Mouse (Mus musculus) gastrocnemius, postnatal 14 days (tissue): ENCODE measurements around the gene Sema5b. TPM values are rescaled to one million over a fixed set of nuclear protein-coding genes. Genes with fewer than 3 reads are reported as not detected.
"Not testable (repeated sequence)": the region's sequence is repeated elsewhere in the genome, so short reads cannot be mapped to it uniquely, and the experiment has no call there.

Experiments used
- DNase-seq: peaks from one replicate; pipeline ENCODE4 v3.0.0; 2021; ENCODE audit warnings: mixed read lengths
- intact Hi-C: fragments of 180-260 bp; cut with DNase I; formaldehyde crosslinking; loops from one replicate; pipeline ENCODE4 v1.15.1; 2025; ENCODE audit warnings: low total_unique reads
- total RNA-seq, 2 experiments: library from RNA; stranded (reverse); gene quantifications; 2 replicates each; pipeline ENCODE4 v1.2.3; 2021

Sema5b gene
- total RNA-seq, 2 experiments from 2014 or later: 1.1 to 2.1 TPM

DNA sequence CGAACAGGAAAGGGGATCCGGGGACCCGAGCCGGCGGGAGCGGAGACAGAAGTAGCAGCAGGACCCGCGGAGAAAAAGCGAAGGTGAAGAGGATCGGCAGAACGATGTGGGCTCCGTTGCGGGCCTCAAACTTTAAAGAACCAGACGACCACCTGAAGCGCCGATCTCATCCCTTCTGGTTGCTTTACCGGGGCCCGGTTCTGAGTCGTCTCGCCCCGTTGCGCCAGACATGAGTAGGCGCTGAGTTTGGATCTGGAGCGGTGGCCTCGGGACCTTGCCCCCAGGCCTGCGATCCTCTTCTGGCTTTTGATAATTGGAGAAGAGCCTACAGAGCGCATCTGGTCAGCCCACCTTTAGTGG is 1.5 kb downstream of the Sema5b start:
- intact Hi-C loops: no loop called here
- DNase-seq: no peak

DNA sequence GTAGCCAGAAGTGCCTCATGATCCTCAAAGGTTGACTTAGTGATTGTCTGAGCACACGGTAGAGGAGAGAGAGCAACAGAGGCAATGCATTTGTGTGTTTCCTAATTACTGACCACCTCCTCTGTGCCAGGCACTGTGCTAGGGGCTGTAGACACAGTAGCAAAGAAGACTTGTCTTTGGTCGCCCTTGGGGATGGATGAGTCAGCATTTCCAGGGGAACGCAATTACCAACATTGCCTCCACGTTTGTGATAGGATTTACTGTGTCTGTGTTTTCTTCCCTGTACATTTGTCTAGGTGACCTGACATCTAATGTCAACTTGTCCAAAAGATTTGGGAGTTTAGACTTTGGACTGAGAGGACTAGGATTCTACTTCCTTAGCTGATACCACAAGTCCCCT is 4.8 kb downstream of the Sema5b start:
- DNase-seq: no peak
- intact Hi-C loops: no loop called here

DNA sequence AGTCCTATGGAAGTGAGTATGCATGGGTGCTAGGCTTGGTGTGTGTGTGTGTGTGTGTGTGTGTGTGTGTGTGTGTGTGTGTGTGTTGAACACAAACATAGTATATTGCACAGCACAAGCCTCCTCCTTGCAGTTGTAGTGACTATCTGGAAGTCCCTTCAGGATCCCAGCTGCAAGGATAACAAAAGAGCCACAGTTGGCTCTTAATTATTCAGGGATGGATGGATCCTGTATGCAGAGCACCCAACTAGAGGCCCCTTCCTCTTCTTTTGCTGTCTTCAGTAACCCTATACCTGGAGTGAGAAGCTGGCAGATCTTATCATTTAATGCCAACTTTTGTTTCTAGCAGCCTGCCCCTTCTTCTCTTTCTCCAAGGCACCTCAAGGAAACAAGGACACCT is 7.0 kb downstream of the Sema5b start:
- intact Hi-C loops: no loop called here
- DNase-seq: no peak

DNA sequence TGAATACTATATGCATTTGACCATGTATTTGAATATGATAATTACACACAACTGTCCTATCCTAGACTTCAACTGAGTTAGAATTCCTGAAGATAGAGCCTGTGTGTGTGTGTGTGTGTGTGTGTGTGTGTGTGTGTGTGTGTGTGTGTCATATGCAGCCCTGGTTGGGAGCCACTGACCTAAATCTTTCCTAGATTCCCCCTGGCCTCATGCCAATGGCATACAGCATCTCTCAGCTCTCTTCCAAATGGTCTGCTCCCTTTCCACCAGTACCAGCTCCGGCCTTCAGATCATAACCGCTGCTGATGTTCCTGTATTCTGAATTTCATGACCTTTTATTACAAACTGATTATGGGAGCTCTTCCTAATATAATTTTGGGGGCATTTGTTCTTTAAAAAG is 8.4 kb downstream of the Sema5b start:
- intact Hi-C loops: no loop called here
- DNase-seq: no peak

DNA sequence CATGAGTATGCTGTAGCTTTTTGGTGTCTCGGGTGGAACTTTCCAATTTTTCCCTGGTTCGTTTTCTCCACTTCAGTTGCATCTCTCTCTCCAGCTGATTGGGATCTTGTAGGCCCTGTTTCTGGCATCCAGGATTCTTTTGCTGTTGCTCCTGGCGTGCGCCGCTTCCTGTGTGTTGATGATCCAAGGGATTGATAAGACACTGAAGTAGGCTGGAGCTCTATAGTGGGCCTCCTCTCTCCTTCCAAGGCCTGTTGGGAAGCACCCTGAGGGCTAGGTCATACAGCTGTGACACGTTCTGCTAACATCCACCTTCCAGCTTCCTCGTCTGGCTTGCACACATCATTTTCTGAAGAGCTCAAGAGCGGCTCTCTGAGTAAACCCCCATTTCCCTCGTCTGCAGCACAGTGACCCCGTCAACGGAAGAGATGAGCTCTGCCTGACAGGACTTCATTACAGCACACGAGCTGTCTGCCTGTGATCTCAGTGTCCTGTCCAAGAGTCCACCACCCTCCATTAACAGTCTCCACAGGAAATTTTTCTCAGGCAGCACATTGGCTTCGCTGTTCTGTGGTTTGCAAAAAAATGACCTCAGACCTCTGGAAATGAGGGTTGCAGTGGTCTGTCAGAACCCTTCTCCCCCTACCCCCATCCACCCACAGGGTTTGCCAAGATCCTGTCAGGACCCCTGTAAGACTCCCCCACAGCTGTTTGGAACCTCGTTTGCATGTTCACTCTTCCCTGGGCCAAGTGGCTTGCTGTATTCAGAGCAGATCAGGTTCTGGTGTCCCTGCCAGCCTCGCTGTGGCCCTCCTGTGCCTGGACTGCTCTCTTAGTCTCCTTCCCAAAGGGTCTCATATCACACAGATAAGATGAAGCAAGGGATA is 14.9 kb downstream of the Sema5b start:
- no peak for DNase-seq
- intact Hi-C loops: no loop called here

DNA sequence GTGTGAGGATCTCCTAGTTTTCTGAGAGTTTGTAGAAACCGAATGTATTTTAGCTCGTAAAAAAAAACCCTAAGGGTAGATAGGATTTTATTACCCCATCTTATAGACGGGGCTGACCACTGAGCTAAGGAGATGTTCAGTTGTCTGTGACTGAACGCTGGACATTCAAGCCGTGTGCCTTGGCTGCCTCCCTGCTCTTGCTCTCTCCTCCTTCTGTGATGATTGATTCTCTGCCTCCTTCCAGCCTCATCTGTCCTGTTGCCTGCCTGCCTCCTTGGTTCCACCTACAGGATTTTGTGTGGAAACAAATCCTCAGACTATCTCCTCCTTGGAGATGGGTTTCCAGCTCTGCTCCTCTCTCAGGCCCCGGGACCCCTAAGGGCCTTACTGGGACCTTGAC is 16.1 kb downstream of the Sema5b start:
- no peak for DNase-seq
- intact Hi-C loops: no loop called here

DNA sequence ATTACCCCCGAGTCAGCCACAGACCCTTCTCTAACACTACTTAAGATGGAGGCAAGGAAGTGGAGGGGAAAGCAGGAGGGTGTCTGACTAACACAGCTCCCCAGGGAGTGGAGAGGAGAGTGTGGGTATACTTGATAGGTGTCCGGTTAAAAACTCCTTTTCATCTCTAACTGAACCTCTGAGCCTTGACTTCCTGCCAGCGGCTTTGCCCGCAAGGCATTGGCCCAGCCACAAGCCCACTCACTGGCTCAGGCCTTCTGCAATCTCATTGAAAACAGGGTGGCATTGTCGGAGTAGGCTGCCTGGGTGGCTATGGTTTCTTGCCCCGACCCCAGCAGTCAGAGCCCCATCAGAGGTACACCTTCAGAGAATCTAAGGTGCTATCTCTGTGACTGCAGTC is 20.6 kb downstream of the Sema5b start:
- no peak for DNase-seq
- intact Hi-C loops: no loop called here

DNA sequence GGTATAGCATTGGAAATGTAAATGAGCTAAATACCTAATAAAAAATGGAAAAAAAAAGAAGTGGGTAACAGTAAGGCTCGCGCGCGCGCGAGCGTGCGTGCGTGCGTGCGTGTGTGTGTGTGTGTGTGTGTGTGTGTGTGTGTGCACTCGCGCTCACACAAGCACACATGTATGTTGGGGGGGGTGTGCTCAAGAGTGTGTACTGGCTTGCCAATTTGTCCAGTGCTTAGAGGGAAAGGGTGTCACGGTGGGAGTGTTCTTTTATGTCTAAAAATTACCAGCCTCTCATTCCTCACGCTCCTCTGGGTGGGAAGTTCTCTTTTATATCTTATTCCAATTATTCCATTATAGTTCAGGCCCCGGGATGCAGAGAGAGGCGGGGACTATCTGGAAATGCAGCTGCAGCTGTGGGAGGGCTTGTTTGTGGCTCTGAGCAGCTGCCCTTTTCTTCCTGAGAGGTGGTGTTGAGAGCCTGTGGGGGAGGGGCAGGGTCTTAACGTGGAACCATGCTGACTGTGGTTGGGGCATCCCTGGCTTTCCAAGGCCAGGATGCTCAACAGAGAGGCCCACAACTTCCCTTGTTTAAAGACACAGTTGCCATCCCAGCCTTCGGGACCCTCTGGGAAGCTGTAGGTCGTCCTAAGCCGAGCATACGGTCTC is 23.4 kb downstream of the Sema5b start:
- DNase-seq: no peak
- intact Hi-C loops: no loop called here

DNA sequence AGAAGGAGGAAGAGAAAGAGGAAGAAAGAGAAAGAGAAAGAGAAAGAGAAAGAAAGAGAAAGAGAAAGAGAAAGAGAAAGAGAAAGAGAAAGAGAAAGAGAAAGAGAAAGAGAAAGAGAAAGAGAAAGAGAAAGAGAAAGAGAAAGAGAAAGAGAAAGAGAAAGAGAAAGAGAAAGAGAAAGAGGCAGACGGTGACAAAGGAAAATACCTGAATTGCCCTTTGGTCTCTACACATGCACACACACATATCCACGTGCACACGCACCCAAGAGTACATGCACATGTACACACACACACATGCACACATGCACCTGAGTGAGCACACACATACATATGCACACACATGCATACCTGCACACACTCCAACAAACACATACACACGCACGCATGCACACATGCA is 24.7 kb downstream of the Sema5b start:
- intact Hi-C loops, DNase-seq: not testable (repeated sequence)

DNA sequence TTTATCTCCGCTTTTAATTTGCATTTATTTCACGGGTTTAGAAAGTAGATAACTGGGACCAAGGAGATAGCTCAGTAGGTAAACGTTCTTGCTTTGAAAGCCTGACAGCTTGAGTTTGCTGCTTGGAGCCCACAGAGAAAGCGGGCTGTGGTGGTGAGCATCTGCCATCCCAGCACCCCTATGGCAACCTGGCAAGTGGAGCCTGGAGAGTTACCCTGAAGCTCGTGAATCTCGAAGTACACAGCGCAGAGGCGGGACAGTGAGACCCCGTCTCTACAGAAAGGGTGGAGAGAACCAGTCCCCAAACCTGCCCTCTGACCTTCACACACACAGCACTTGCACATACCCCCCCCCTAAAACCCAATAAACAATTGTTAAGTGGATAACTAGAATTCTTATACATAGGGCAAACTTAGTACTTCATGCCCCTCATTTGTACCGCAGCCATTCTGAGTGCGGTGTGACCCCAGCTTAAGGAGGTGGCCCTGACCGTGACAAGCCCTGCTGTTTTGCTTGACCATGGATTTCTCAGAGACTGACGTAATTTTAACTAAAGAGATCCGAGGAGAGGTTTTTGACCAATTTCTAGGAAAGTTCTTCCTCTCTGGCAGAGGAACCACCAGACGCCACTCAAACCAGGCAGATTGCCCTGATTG is 27.4 kb downstream of the Sema5b start:
- no peak for DNase-seq
- intact Hi-C loops: no loop called here

DNA sequence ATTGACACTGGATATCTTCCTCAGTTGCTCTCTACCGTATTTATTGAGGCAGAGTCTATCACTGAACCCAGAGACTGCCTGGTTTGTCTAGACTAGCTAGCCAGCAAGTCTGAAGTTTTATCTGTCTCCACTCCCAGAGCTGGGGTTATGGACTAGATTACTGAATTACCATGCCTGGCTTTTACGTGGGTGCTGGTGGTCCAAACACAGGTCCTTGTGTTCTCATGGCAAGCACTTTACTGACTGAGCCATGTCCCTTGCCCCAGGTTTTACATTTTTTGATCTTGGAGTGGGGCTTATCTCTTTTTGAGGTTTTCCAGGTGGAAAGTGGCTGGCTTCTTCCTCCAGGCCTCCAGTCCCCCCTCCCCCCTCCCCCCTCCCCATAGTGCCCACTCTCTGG is 28.4 kb downstream of the Sema5b start:
- intact Hi-C loops: no loop called here
- no peak for DNase-seq

DNA sequence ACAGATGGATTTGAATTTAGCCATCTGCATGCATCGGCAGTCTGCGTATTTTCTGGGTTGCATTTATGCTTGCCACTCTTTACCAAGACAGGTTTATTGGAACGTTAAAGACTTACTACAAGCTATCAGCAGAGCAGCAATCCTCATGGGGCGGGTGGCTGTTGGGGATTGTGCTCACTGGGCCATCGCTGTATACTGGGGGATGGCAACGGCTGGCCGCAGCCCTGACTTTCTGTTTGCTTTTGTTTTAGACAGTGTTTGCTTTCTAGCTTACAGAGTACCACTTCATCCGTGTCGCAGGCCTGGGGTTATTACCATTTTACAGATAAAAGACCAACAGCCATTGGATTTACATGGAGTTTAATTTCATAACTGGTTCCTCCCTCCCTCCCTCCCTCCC is 28.8 kb downstream of the Sema5b start:
- intact Hi-C loops: no loop called here

DNA sequence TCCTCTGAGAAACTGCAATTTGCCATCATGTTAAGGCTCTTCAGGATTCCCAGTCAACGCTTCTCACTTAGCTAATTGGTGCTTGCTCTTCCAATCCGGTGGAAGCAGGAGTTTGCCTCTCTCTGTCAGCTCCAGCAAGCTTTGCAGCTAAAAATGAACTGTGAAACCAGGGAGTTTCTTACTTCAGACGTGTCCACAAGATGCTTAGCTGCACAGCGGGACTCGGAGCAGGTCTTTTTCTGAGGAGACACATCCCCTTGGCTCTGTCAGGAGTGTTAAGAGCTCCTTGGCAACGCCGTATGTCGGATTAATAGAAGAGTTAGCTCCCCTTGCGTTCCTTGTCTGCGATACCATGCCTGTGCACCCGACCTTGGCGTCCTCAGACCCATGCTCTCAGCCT is 29.7 kb downstream of the Sema5b start:
- intact Hi-C loops: no loop called here
- no peak for DNase-seq

More for the DNA sequence above, 28.8 kb downstream of the Sema5b start:
- no peak for DNase-seq

DNA sequence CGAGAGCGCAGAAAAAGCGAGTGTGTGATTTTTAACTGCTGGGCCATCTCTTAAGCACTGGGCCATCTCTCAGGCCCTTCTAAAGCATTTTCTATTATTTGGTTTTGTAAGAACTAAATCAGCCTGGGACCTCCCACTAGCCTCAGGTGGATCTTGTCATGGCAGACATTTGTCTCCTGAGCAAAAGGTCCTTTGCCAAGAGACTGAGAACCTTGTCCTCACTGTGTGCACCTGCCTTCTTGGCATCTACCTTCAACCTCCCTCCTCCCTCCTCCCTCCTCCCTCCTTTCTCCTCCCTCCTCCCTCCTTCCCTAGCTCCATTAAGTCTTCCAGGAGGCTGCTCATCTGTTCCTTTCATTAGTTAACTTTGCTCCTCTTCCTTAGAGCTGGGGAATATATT is 32.6 kb downstream of the Sema5b start:
- intact Hi-C loops: no loop called here

DNA sequence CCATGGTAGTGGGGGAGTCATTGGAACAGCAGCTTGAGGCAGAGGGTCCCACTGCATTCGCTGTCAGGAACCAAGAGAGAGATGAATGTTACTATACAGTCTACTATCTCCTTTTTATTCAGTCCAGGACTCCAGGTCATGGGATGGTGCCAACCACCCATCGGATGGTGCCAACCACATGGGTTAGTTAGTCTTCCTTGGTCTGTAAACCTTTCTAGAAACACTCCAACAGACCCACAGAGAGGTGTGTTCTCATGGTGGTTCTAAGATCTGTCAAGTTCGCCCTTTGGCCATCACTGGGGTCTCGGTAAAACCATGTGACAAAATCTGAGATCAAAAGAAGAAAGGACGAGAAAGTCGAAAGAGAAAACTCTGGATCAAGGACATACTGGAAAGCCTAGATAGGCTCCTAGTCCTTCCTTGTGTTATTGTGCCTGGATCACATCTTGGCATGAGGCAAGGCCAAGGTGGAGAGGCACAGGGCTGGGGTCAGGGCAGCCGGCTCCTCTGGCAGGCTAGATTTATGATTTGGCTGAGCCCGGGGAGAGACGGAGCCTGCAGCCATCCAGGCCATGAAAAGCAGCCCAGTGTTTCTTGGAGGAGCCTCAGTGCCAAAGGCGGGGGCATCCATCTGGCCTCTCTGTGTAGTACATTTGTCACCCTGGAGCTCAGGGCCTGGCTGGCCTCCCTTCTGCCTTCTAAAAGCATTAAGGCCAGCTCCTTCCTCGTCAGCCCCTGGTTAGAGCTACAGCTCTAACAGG is 36.4 kb downstream of the Sema5b start:
- intact Hi-C loops: no loop called here

More for the DNA sequence above, 32.6 kb downstream of the Sema5b start:
- no peak for DNase-seq

DNA sequence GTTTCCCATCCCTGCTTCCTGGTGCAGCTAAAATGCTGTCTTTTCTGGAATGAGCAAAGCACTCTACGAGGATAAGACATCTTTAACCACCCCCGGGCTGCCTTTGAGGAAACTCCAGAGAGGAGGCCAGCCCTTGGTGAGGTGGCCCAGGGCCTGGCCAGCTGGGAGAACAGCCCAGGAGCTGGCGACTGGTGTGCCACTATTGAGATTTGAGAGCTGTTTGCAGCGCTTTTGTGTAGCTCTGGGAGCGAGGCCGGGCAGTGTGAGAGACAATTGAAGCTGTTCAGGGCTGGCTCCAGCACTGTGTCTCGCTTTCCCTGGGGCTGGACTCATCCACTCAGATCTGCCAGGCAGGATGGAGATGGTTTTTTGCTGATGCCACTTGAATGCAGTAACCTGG is 40.4 kb downstream of the Sema5b start:
- DNase-seq: no peak
- intact Hi-C loops: no loop called here

More for the DNA sequence above, 36.4 kb downstream of the Sema5b start:
- DNase-seq: peak; percentile 64

DNA sequence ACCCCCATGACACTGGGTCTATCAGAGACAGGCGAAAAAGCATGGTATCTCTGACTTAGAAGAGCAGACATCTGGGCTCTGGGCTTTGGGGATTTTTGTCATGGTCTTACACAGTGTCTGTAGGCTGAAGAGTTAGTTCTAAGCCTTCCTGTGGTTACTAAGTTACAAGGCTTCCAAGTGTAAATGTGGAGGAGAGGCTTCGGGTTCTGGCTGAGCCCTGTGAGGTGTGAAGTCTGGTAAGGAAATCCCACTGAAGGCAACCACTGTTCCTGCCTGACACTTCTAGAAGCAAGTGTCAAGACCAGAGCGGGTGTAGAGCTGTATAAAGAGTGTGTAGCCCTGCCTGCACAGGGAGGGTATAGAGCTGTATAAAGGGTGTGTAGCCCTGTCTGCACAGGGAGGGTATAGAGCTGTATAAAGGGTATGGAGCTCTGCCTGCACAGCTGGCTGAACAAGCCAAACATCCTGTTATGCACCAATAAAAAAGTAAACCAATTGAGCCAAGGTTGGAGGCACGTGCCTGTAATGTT is 42.7 kb downstream of the Sema5b start:
- DNase-seq: no peak
- intact Hi-C loops: no loop called here

DNA sequence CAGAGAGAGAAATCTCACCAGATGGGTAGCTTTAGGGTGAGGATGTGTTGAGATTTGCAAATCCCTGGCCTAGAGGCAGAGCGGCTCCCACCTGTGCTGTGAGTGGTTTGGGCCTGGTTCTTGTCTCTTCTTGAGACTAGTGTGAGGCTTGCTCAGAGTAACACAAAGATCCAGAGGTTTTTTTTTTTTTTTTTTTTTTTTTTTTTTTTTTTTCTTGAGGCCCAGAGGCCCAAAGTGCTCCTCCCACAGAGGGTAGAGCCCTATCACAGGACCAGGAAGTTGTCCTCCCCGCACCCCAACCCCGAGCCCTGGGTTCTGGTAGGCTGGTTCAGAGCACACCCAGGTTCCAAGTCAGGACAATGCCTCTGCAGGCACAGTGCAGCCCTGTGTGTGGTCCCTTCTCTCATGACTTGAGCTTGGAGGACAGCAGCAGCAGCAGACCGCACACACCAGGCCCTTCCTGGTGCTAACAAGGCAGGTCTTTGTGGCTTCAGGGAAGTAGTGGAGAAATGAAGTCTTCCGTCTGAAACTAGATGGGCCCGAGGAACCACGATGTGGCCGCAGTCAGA is 44.3 kb downstream of the Sema5b start:
- no peak for DNase-seq
- intact Hi-C loops: no loop called here

DNA sequence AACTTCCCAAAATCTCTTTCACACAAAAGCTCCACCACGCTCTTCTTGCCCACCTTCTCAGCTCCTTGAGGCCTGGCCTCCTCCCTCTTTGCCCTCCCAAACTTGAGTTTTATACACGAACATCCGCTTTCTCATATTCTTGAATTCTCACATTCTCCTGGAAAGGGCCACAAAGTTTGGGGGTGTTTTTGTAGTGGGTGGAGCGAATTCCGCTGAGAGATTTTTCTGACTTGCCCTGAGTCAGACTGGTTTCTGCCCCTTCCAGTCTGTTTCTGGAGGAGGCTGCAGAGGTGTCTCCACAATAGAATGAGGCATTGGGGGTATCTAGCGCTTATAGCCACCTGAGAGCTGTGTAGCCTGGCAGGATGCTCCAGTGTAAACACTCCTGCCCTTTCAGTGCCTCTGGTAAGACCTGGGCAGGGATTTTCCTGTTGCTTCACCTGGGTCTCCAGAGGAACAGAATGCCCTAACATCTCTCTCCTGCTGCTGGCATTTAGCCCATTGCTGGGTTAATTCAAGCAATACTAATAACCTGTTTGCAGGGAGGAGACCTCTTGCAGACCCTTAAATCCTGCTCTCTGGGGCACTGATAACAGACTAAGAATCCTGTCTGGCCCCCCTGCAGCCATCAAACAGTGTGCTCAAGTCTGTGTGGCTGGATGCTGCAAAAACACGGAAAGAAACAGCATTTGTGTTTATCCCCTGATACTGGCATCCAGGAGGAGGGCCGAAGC is 46.3 kb downstream of the Sema5b start:
- no peak for DNase-seq
- intact Hi-C loops: no loop called here
